Mouse (Mus musculus) heart, adult 2 months (tissue): ENCODE measurements around the gene Aldh3b3.

Experiments used
- CTCF ChIP-seq: fragments of 200-600 bp; IDR thresholded peaks from 2 replicates; pipeline ENCODE4 v1.8.1; 2022; ENCODE audit warnings: antibody characterized with exemption, mild to moderate bottlenecking, moderate library complexity
- POLR2A ChIP-seq: fragments of 200-500 bp; IDR thresholded peaks from 2 replicates; pipeline ENCODE4 v1.6.1; 2011; ENCODE audit warnings: mild to moderate bottlenecking, low read depth, low read length, control low read depth; ENCODE audit not compliant: insufficient read depth

DNA sequence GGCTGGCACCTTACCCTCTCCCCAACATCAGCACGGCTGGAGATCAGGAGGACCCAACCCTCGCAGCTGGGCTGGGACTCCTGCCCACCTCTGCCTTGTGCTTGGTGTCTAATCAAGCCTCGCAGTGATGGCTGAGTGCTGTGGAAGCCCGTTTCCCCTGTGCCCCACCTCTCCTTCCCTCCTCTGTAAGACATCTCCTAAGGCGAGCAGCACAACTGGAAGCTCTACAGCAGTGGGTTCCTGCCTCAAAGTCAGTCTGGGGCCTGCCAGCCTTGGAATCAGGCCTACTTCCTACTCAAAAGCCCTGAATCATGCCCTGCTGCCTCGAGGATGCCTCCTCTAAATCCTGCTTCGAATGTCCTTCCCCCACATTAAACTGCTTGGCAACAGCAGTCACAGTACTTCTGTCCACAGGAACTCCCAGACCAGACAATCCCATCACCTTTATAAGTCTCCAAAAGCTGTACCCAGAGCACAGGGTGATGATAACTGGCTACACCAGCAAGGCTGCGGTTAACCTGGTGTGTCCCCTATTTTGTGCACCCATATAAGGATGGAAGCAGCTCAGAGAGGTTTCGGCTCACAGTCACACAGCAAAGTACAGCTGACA lies 40.8 kb downstream of the Aldh3b3 start:
- TF ChIP-seq POLR2A (no peak), CTCF (no peak)
